Mouse (Mus musculus) ES-CJ7 (cell line): ENCODE results near the gene Golga4.

Source experiments
- DNase-seq: peaks from one replicate; pipeline ENCODE4 v3.0.0; 2011; ENCODE audit warnings: low read depth, low spot score

Gene Golga4

GRCm38 (mm10) chr9:118488896-118489578 is 17.0 kb upstream of the Golga4 start:
- peak; percentile 56 for DNase-seq

GRCm38 (mm10) chr9:118489579-118490019 is 16.5 kb upstream of the Golga4 start:
- DNase-seq, result peak; percentile 84

GRCm38 (mm10) chr9:118491195-118491594 is 14.9 kb upstream of the Golga4 start:
- no peak for DNase-seq

GRCm38 (mm10) chr9:118492932-118493698 is 13.0 kb upstream of the Golga4 start:
- DNase-seq, result no peak

GRCm38 (mm10) chr9:118494106-118494505 is 12.0 kb upstream of the Golga4 start:
- peak; percentile 52 for DNase-seq

- no peak for DNase-seq
Observed at GRCm38 (mm10) chr9:118495933-118496332, 10.1 kb upstream of the Golga4 start.

- peak; percentile 91 for DNase-seq
Observed at GRCm38 (mm10) chr9:118496952-118497351, 9.1 kb upstream of the Golga4 start.

GRCm38 (mm10) chr9:118498061-118498460 is 8.0 kb upstream of the Golga4 start:
- peak; percentile 66 for DNase-seq

GRCm38 (mm10) chr9:118500963-118501362 is 5.1 kb upstream of the Golga4 start:
- DNase-seq, result no peak

- DNase-seq, result no peak
Observed at GRCm38 (mm10) chr9:118504656-118505055, 1.4 kb upstream of the Golga4 start.

- no peak for DNase-seq
Observed at GRCm38 (mm10) chr9:118506404-118507231, 551 bp downstream of the Golga4 start.

GRCm38 (mm10) chr9:118507552-118507951 is 1.5 kb downstream of the Golga4 start:
- no peak for DNase-seq

- DNase-seq, result no peak
Observed at GRCm38 (mm10) chr9:118508601-118509000, 2.5 kb downstream of the Golga4 start.

GRCm38 (mm10) chr9:118510941-118511690 is 5.0 kb downstream of the Golga4 start:
- no peak for DNase-seq

GRCm38 (mm10) chr9:118512681-118513233 is 6.7 kb downstream of the Golga4 start:
- DNase-seq, result no peak

GRCm38 (mm10) chr9:118515476-118515875 is 9.4 kb downstream of the Golga4 start:
- DNase-seq, result no peak

- DNase-seq, result no peak
Observed at GRCm38 (mm10) chr9:118516162-118516561, 10.1 kb downstream of the Golga4 start.

GRCm38 (mm10) chr9:118517619-118518018 is 11.6 kb downstream of the Golga4 start:
- DNase-seq, result no peak

- DNase-seq, result no peak
Observed at GRCm38 (mm10) chr9:118519101-118519500, 13.0 kb downstream of the Golga4 start.

- DNase-seq, result no peak
Observed at GRCm38 (mm10) chr9:118520011-118520410, 13.9 kb downstream of the Golga4 start.

- DNase-seq, result peak; percentile 23
Observed at GRCm38 (mm10) chr9:118520858-118521257, 14.8 kb downstream of the Golga4 start.
